8 mouse cellular contexts compared by ENCODE assay signal in genomic region chr1:172499765-172500441, GRCm38 (mm10). TPM values are rescaled to one million over a fixed set of nuclear protein-coding genes. Genes with fewer than 3 reads are reported as not detected.
DNase-seq lines count a peak whose midpoint lies in the region; ATAC-seq and TF ChIP-seq lines count a peak whose summit lies in the region.

Gene Tagln2 (plus strand): TSS chr1:172500047.

- DNase-seq in CH12.LX (ENCODE audit: extremely low read depth) = peak; percentile 82
- DNase-seq in adrenal gland, adult 18-20 months (ENCODE audit: low spot score in 2 of 2) = peak; percentile 85 to 86
- peak; percentile 93 for DNase-seq in heart, postnatal 4 days
- no peak for DNase-seq in layer of hippocampus, postnatal 25 days (ENCODE audit: extremely low spot score in 1 of 2, low spot score in 1 of 2)
- peak; percentile 73 for DNase-seq in midbrain, embryonic 10.5 days (ENCODE audit: low spot score)
- peak; percentile 70 to 83 for DNase-seq in spleen, postnatal 4 days (ENCODE audit: low spot score in 2 of 2)
- DNase-seq in cerebellum, adult 8-10 months = no peak

- H3K4me2 ChIP-seq in CH12.LX (ENCODE audit: insufficient read depth, low read depth, poor library complexity, severe bottlenecking) = peak within 1 kb of the TSS; percentile 92
- H3K4me2 ChIP-seq in forebrain, embryonic 13.5 days = peak within 1 kb of the TSS; percentile 64

- H3K27me3 ChIP-seq in CH12.LX (replicated peaks) = no peaks in the 10 kb centered on the region
- H3K27me3 ChIP-seq in forebrain, embryonic 13.5 days = peaks cover 38% of the 10 kb centered on the region
- H3K27me3 ChIP-seq in midbrain, embryonic 10.5 days (ENCODE audit: low read depth, poor library complexity, severe bottlenecking) = peaks cover 93% of the 10 kb centered on the region

- no peaks in the 10 kb centered on the region for H3K9me3 ChIP-seq in CH12.LX (replicated peaks; ENCODE audit: low read length)
- no peaks in the 10 kb centered on the region for H3K9me3 ChIP-seq in forebrain, embryonic 13.5 days (replicated peaks)
- H3K9me3 ChIP-seq in midbrain, embryonic 10.5 days (replicated peaks) = no peaks in the 10 kb centered on the region

- peak in 1 of 2 experiments; percentile 67; a peak in 2 of 4 replicates for TF ChIP-seq CTCF in CH12.LX (conservative IDR thresholded peaks at IDR 0.05 in 1 of 2, IDR thresholded peaks at IDR 0.05 in 1 of 2; ENCODE audit: low read depth in 2 of 2, low read length in 2 of 2)

- in situ Hi-C loops in CH12.LX (cut with MboI; ENCODE audit: low pct_ligation_motif_present, low pct_unique_long_range_greater_than_20kb, low sequenced_read_pairs) = no loop called here

- H3K9ac ChIP-seq in CH12.LX (ENCODE audit: insufficient read depth, low read depth) = peak within 1 kb of the TSS; percentile 83
- H3K9ac ChIP-seq in forebrain, embryonic 13.5 days = peak within 1 kb of the TSS; percentile 63

- H3K27ac ChIP-seq in CH12.LX (ENCODE audit: insufficient read depth, low read depth) = peak within 1 kb of the TSS; percentile 60
- H3K27ac ChIP-seq in forebrain, embryonic 13.5 days = peak within 1 kb of the TSS; percentile 35
- peak within 1 kb of the TSS; percentile 74 for H3K27ac ChIP-seq in midbrain, embryonic 10.5 days (replicated peaks)

- H3K4me3 ChIP-seq in CH12.LX (replicated peaks in 1 of 3; ENCODE audit: low read depth in 2 of 3, low read length in 2 of 3, poor library complexity in 1 of 3) = peak within 1 kb of the TSS; percentile 88 to 90 (median 90)
- peak within 1 kb of the TSS; percentile 42 for H3K4me3 ChIP-seq in forebrain, embryonic 13.5 days
- H3K4me3 ChIP-seq in midbrain, embryonic 10.5 days = peak within 1 kb of the TSS; percentile 56

- 2% methylated on average over 30 of the region's 30 CpGs for WGBS in forebrain, embryonic 13.5 days
- WGBS in midbrain, embryonic 10.5 days = 1% methylated on average over 30 of the region's 30 CpGs

- H3K36me3 ChIP-seq in CH12.LX (replicated peaks in 1 of 2; ENCODE audit: control insufficient read depth in 1 of 2, insufficient read depth in 1 of 2, low read length in 1 of 2) = peaks cover 8 to 65% of the 10 kb centered on the region in 2 experiments
- H3K36me3 ChIP-seq in forebrain, embryonic 13.5 days (ENCODE audit: poor library complexity, severe bottlenecking) = peaks cover 40% of the 10 kb centered on the region
- peaks cover 43% of the 10 kb centered on the region for H3K36me3 ChIP-seq in midbrain, embryonic 10.5 days

- H3K4me1 ChIP-seq in CH12.LX (ENCODE audit: control insufficient read depth in 1 of 2, insufficient read depth in 2 of 2) = peaks cover 22 to 42% of the 10 kb centered on the region in 2 experiments
- H3K4me1 ChIP-seq in forebrain, embryonic 13.5 days = peaks cover 51% of the 10 kb centered on the region
- peaks cover 60% of the 10 kb centered on the region for H3K4me1 ChIP-seq in midbrain, embryonic 10.5 days

- dilution Hi-C loops in CH12.LX (cut with MboI; ENCODE audit: extremely low pct_ligation_motif_present, extremely low pct_unique_long_range_greater_than_20kb, low sequenced_read_pairs) = no loop called here

- peak; percentile 27 for TF ChIP-seq RAD21 in CH12.LX (IDR thresholded peaks at IDR 0.05; ENCODE audit: low read depth, low read length)

- TF ChIP-seq EP300 in CH12.LX (IDR thresholded peaks at IDR 0.05; ENCODE audit: low read length) = no peak

- ATAC-seq in forebrain, embryonic 13.5 days = peak; percentile 64

- peak; percentile 95 for TF ChIP-seq POLR2A in CH12.LX (IDR thresholded peaks at IDR 0.05; ENCODE audit: low read depth, low read length)

- peaks cover 47% of the 10 kb centered on the region for H3K79me2 ChIP-seq in CH12.LX (replicated peaks; ENCODE audit: control insufficient read depth, extremely low read depth, insufficient read depth, poor library complexity, severe bottlenecking)

TF ChIP-seq in CH12.LX, 34 proteins besides CTCF, POLR2A, EP300 and RAD21:
- TF ChIP-seq SMC3 (IDR thresholded peaks at IDR 0.05; ENCODE audit: low read depth, low read length) (peak; percentile 48), USF1 (IDR thresholded peaks at IDR 0.05; ENCODE audit: low read depth, low read length) (0 out of 2 replicates have a peak, but pooled peaks have one; percentile 19), ELF1 (IDR thresholded peaks at IDR 0.05; ENCODE audit: low read depth, low read length) (peak; percentile 52), IRF4 (IDR thresholded peaks at IDR 0.05; ENCODE audit: low read depth, low read length) (no peak; the same call in 1 of the 2 replicates), ZNF384 (IDR thresholded peaks at IDR 0.05; ENCODE audit: low read depth, low read length) (peak; percentile 97), NELFE (IDR thresholded peaks at IDR 0.05; ENCODE audit: low read depth, low read length) (peak; percentile 91), ZKSCAN1 (IDR thresholded peaks at IDR 0.05; ENCODE audit: borderline replicate concordance, low read depth, low read length) (no peak), MXI1 (IDR thresholded peaks at IDR 0.05; ENCODE audit: low read depth, low read length) (peak; percentile 42; the same call in 1 of the 2 replicates), E2F4 (IDR thresholded peaks at IDR 0.05; ENCODE audit: insufficient replicate concordance, low read depth, low read length) (no peak), MEF2A (IDR thresholded peaks at IDR 0.05; ENCODE audit: borderline replicate concordance, low read depth, low read length) (no peak), CHD1 (IDR thresholded peaks at IDR 0.05; ENCODE audit: low read depth, low read length) (no peak), TCF12 (IDR thresholded peaks at IDR 0.05; ENCODE audit: low read depth, low read length) (peak; percentile 84), ZMIZ1 (IDR thresholded peaks at IDR 0.05; ENCODE audit: low read depth, low read length) (peak; percentile 85), ETS1 (conservative IDR thresholded peaks at IDR 0.05; ENCODE audit: low read depth, low read length) (no peak), SIN3A (IDR thresholded peaks at IDR 0.05; ENCODE audit: low read length) (no peak), POLR2AphosphoS2 (IDR thresholded peaks at IDR 0.05; ENCODE audit: low read depth, low read length) (peak; percentile 88; the same call in 1 of the 2 replicates), NRF1 (IDR thresholded peaks at IDR 0.05; ENCODE audit: low read depth, low read length) (no peak), TBP (conservative IDR thresholded peaks at IDR 0.05; ENCODE audit: low read depth, low read length) (peak; percentile 93), CHD2 (IDR thresholded peaks at IDR 0.05; ENCODE audit: low read length) (no peak), MAX (IDR thresholded peaks at IDR 0.05; ENCODE audit: low read length) (peak; percentile 84), MAZ (IDR thresholded peaks at IDR 0.05; ENCODE audit: low read depth, low read length) (peak; percentile 47; the same call in 1 of the 2 replicates), BHLHE40 (IDR thresholded peaks at IDR 0.05; ENCODE audit: low read depth, low read length) (no peak), MAFK (IDR thresholded peaks at IDR 0.05; ENCODE audit: insufficient replicate concordance, low read length) (no peak)
TF ChIP-seq in CH12.LX: peak in this region for 12.

RNA-seq across cellular contexts. Expression of gene Tagln2, which starts in this region (rescaled TPM):
- 179 and 206 TPM in 2 replicates for total RNA-seq in CH12.LX (2012; rRNA removed)
- 145 and 172 TPM in 2 replicates for total RNA-seq in CH12.LX (2014; rRNA removed)
- polyA plus RNA-seq in CH12.LX (2012; ENCODE audit: insufficient read length, low read depth) = 281 and 337 TPM in 2 replicates
- 10 to 100 TPM; 64.7 to 65.1 TPM for total RNA-seq in adrenal gland, adult 18-20 months (2021)
- 52.9 and 55.8 TPM in 2 replicates for polyA plus RNA-seq in forebrain, embryonic 13.5 days (2015; fragmentation: Nextera tagmentation; extraction: Ambion mirVana)
- total RNA-seq in heart, postnatal 4 days (2021) = 100 to 1,000 TPM; 230 to 244 TPM
- total RNA-seq in layer of hippocampus, postnatal 25 days (2021) = 10 to 100 TPM; 10.4 to 12.1 TPM
- 70.8 and 79.2 TPM in 2 replicates for polyA plus RNA-seq in midbrain, embryonic 10.5 days (2016; fragmentation: Nextera tagmentation; extraction: Ambion mirVana)

Comparison
In these comparisons a context has a peak if more than half of its experiments do, and no peak if none do; other contexts are left out.
1. RNA of gene Tagln2 (total RNA-seq): 230 to 244 TPM in heart, postnatal 4 days, 145 to 206 TPM in CH12.LX and 64.7 to 65.1 TPM in adrenal gland, adult 18-20 months; 10.4 to 12.1 TPM in layer of hippocampus, postnatal 25 days; every median in the first group is over 4 times any median in the second.
2. DNase-seq: peak in CH12.LX (single experiment), adrenal gland, adult 18-20 months (2 of 2), heart, postnatal 4 days (single experiment), midbrain, embryonic 10.5 days (single experiment) and spleen, postnatal 4 days (2 of 2); none in layer of hippocampus, postnatal 25 days (0 of 2) and cerebellum, adult 8-10 months (single experiment).
3. Peak in every context shown above with its lines, with median percentiles within 50 percentile points of each other: H3K27ac ChIP-seq and H3K4me3 ChIP-seq.